Mouse (Mus musculus): ENCODE results near the gene Cd33.

Gene Cd33

GRCm38 (mm10) chr7:43544225-43544977 is at the start of gene Cd33:
TSS of gene Cd33 (minus strand) at chr7:43544428.
- no peak for DNase-seq (ENCODE audit: low spot score in 2 of 2)

- no peak for DNase-seq (ENCODE audit: low spot score in 2 of 2)
These were observed 40.6 kb upstream of the Cd33 start for GRCm38 (mm10) chr7:43584790-43585189.

- DNase-seq (ENCODE audit: low spot score in 2 of 2), result peak in 1 of 2 experiments; percentile 17
These were observed 36.3 kb upstream of the Cd33 start for GRCm38 (mm10) chr7:43580526-43580925.

- DNase-seq (ENCODE audit: low spot score in 2 of 2), result peak; percentile 93 to 94
These were observed 35.4 kb upstream of the Cd33 start, which contains the start of gene Zfp719 for GRCm38 (mm10) chr7:43579440-43580171. TSS of gene Zfp719 (plus strand) at chr7:43579610.

GRCm38 (mm10) chr7:43571216-43571615 is 27.0 kb upstream of the Cd33 start:
- no peak for DNase-seq (ENCODE audit: low spot score in 2 of 2)

- no peak for DNase-seq (ENCODE audit: low spot score in 2 of 2)
These were observed 19.1 kb upstream of the Cd33 start for GRCm38 (mm10) chr7:43563300-43563699.

- DNase-seq (ENCODE audit: low spot score in 2 of 2), result no peak
These were observed 18.4 kb upstream of the Cd33 start for GRCm38 (mm10) chr7:43562651-43563070.

- DNase-seq (ENCODE audit: low spot score in 2 of 2), result peak; percentile 79 to 88
These were observed 17.9 kb upstream of the Cd33 start, which contains the start of gene Zfp658 for GRCm38 (mm10) chr7:43562006-43562633. TSS of gene Zfp658 (plus strand) at chr7:43562256.

GRCm38 (mm10) chr7:43556901-43557300 is 12.7 kb upstream of the Cd33 start:
- DNase-seq (ENCODE audit: low spot score in 2 of 2), result no peak

- no peak for DNase-seq (ENCODE audit: low spot score in 2 of 2)
These were observed 11.1 kb upstream of the Cd33 start for GRCm38 (mm10) chr7:43555351-43555750.

GRCm38 (mm10) chr7:43554550-43554949 is 10.3 kb upstream of the Cd33 start:
- DNase-seq (ENCODE audit: low spot score in 2 of 2), result no peak

- DNase-seq (ENCODE audit: low spot score in 2 of 2), result peak in 1 of 2 experiments; percentile 30
These were observed 8.9 kb upstream of the Cd33 start for GRCm38 (mm10) chr7:43553153-43553552.

- no peak for DNase-seq (ENCODE audit: low spot score in 2 of 2)
These were observed 4.0 kb upstream of the Cd33 start for GRCm38 (mm10) chr7:43548206-43548605.

- DNase-seq (ENCODE audit: low spot score in 2 of 2), result no peak
These were observed 3.4 kb upstream of the Cd33 start for GRCm38 (mm10) chr7:43547666-43548065.

- no peak for DNase-seq (ENCODE audit: low spot score in 2 of 2)
These were observed 1.7 kb upstream of the Cd33 start for GRCm38 (mm10) chr7:43545656-43546545.

GRCm38 (mm10) chr7:43538524-43538923 is 5.7 kb downstream of the Cd33 start:
- DNase-seq (ENCODE audit: low spot score in 2 of 2), result no peak

GRCm38 (mm10) chr7:43532936-43533505 is 11.2 kb downstream of the Cd33 start:
- peak in 1 of 2 experiments; percentile 9 for DNase-seq (ENCODE audit: low spot score in 2 of 2)

GRCm38 (mm10) chr7:43530216-43530785 is 13.9 kb downstream of the Cd33 start:
- no peak for DNase-seq (ENCODE audit: low spot score in 2 of 2)

GRCm38 (mm10) chr7:43525313-43525712 is 18.9 kb downstream of the Cd33 start:
- DNase-seq (ENCODE audit: low spot score in 2 of 2), result no peak

- DNase-seq (ENCODE audit: low spot score in 2 of 2), result no peak
These were observed 21.5 kb downstream of the Cd33 start for GRCm38 (mm10) chr7:43522776-43523175.

- DNase-seq (ENCODE audit: low spot score in 2 of 2), result no peak
These were observed 25.9 kb downstream of the Cd33 start for GRCm38 (mm10) chr7:43518341-43518740.
